Comparison of ENCODE assay signal across 28 mouse cellular contexts in genomic region chr9:86720227-86720626, GRCm38 (mm10). TPM values are rescaled to one million over a fixed set of nuclear protein-coding genes. Genes with fewer than 3 reads are reported as not detected.
DNase-seq lines count a peak whose midpoint lies in the region; ATAC-seq and TF ChIP-seq lines count a peak whose summit lies in the region.
"Had no signal": no experiment of that assay in that cellular context is flagged by ENCODE, and none has a peak within 500 bp of the region (broad histone marks: within the 10 kb centered on the region; RNA-seq: fewer than 3 reads in every experiment).

No protein-coding gene starts in this region.

- intact Hi-C loops in gastrocnemius, adult 2 months (cut with DNase I): no loop called here

- 82% methylated on average over 5 of the region's 5 CpGs for WGBS in intestine, embryonic 16.5 days
- 79% methylated on average over 5 of the region's 5 CpGs for WGBS in stomach, postnatal 0 days
- 64% methylated on average over 5 of the region's 5 CpGs for WGBS in liver, embryonic 12.5 days (ENCODE audit: insufficient replicate concordance)

- no peaks in the 10 kb centered on the region for H3K4me1 ChIP-seq in intestine, embryonic 16.5 days (ENCODE audit: control insufficient read depth, insufficient read depth, low read length)
- H3K4me1 ChIP-seq in stomach, postnatal 0 days (replicated peaks; ENCODE audit: control insufficient read depth, insufficient read depth): no peaks in the 10 kb centered on the region
- H3K4me1 ChIP-seq in liver, embryonic 12.5 days: no peaks in the 10 kb centered on the region
- H3K4me1 ChIP-seq: embryonic facial prominence, embryonic 13.5 days; embryonic facial prominence, embryonic 15.5 days; forebrain, embryonic 12.5 days had no signal

- H3K4me2 ChIP-seq in intestine, embryonic 16.5 days (ENCODE audit: low read depth, low read length): no peak overlapping the region
- no peak overlapping the region for H3K4me2 ChIP-seq in stomach, postnatal 0 days (replicated peaks; ENCODE audit: low read depth)
- H3K4me2 ChIP-seq in liver, embryonic 12.5 days: no peak overlapping the region
- H3K4me2 ChIP-seq: embryonic facial prominence, embryonic 13.5 days; embryonic facial prominence, embryonic 15.5 days; forebrain, embryonic 12.5 days had no signal

- DNase-seq in heart, adult 11 months: peak; percentile 55
- DNase-seq in heart, adult 18-20 months: no peak
- no peak for DNase-seq in stomach, postnatal 0 days (ENCODE audit: low spot score)
- DNase-seq in gastrocnemius, adult 2 months: no peak
- DNase-seq: adrenal gland, adult 2 months; adrenal gland, postnatal 10 days; adrenal gland, postnatal 25 days; B cell, adult 2 months; cerebellum, adult 11 months; cerebellum, adult 18-20 months; cerebellum, adult 8-10 months; cerebellum, adult 9-11 months; cerebellum, postnatal 14 days; cerebellum, postnatal 36 days; embryo, embryonic 11 days had no signal

- H3K4me3 ChIP-seq in intestine, embryonic 16.5 days (ENCODE audit: low read length): no peak overlapping the region
- no peak overlapping the region for H3K4me3 ChIP-seq in stomach, postnatal 0 days (ENCODE audit: low read depth, low read length)
- H3K4me3 ChIP-seq in gastrocnemius, adult 2 months: no peak overlapping the region
- no peak overlapping the region for H3K4me3 ChIP-seq in liver, embryonic 12.5 days
- H3K4me3 ChIP-seq: embryonic facial prominence, embryonic 13.5 days; embryonic facial prominence, embryonic 15.5 days; erythroblast, embryonic 14.5 days; forebrain, embryonic 10.5 days; forebrain, embryonic 12.5 days had no signal

- ATAC-seq in intestine, embryonic 16.5 days: peak; percentile 43; the same call in 1 of the 2 replicates
- ATAC-seq in stomach, postnatal 0 days (ENCODE audit: low FRiP score, low TSS enrichment): peak; percentile 40; the same call in 1 of the 2 replicates
- no peak for ATAC-seq in liver, embryonic 12.5 days
- ATAC-seq: CD4-positive, CD25-positive, alpha-beta regulatory T cell, adult 4 months; forebrain, embryonic 14.5 days; forebrain, embryonic 16.5 days had no signal

- H3K9ac ChIP-seq in intestine, embryonic 16.5 days (ENCODE audit: low read depth, low read length): no peak overlapping the region
- no peak overlapping the region for H3K9ac ChIP-seq in stomach, postnatal 0 days (ENCODE audit: low read length)
- H3K9ac ChIP-seq in liver, embryonic 12.5 days: no peak overlapping the region
- H3K9ac ChIP-seq: embryonic facial prominence, embryonic 13.5 days; embryonic facial prominence, embryonic 15.5 days; forebrain, embryonic 12.5 days had no signal

- no peak for TF ChIP-seq EP300 in stomach, postnatal 0 days (optimal IDR thresholded peaks at IDR 0.05)

- no peaks in the 10 kb centered on the region for H3K9me3 ChIP-seq in intestine, embryonic 16.5 days (ENCODE audit: control insufficient read depth, low read length)
- H3K9me3 ChIP-seq in stomach, postnatal 0 days (ENCODE audit: control insufficient read depth, low read length): no peaks in the 10 kb centered on the region
- H3K9me3 ChIP-seq in liver, embryonic 12.5 days (replicated peaks): no peaks in the 10 kb centered on the region
- H3K9me3 ChIP-seq: embryonic facial prominence, embryonic 13.5 days; embryonic facial prominence, embryonic 15.5 days; forebrain, embryonic 10.5 days; forebrain, embryonic 12.5 days; G1E had no signal

- H3K36me3 ChIP-seq in intestine, embryonic 16.5 days (ENCODE audit: control insufficient read depth, insufficient read depth, low read length): no peaks in the 10 kb centered on the region
- no peaks in the 10 kb centered on the region for H3K36me3 ChIP-seq in stomach, postnatal 0 days (ENCODE audit: control insufficient read depth, insufficient read depth, low read length)
- H3K36me3 ChIP-seq in liver, embryonic 12.5 days: no peaks in the 10 kb centered on the region
- H3K36me3 ChIP-seq: embryonic facial prominence, embryonic 13.5 days; embryonic facial prominence, embryonic 15.5 days; forebrain, embryonic 10.5 days; forebrain, embryonic 12.5 days; G1E had no signal

- no peak for TF ChIP-seq CTCF in stomach, postnatal 0 days (IDR thresholded peaks at IDR 0.05; ENCODE audit: low read depth)
- TF ChIP-seq CTCF in gastrocnemius, adult 2 months (IDR thresholded peaks at IDR 0.05): no peak

- H3K27ac ChIP-seq in intestine, embryonic 16.5 days (ENCODE audit: low read length): no peak overlapping the region
- no peak overlapping the region for H3K27ac ChIP-seq in stomach, postnatal 0 days (replicated peaks)
- no peak overlapping the region for H3K27ac ChIP-seq in gastrocnemius, adult 2 months
- no peak overlapping the region for H3K27ac ChIP-seq in liver, embryonic 12.5 days
- H3K27ac ChIP-seq: embryonic facial prominence, embryonic 13.5 days; embryonic facial prominence, embryonic 15.5 days; forebrain, embryonic 10.5 days; forebrain, embryonic 12.5 days had no signal

- H3K27me3 ChIP-seq in intestine, embryonic 16.5 days (replicated peaks; ENCODE audit: control insufficient read depth, insufficient read depth, low read length): no peaks in the 10 kb centered on the region
- H3K27me3 ChIP-seq in stomach, postnatal 0 days (ENCODE audit: control insufficient read depth, insufficient read depth, low read length): no peaks in the 10 kb centered on the region
- no peaks in the 10 kb centered on the region for H3K27me3 ChIP-seq in liver, embryonic 12.5 days (replicated peaks)
- H3K27me3 ChIP-seq: CH12.LX; embryonic facial prominence, embryonic 13.5 days; embryonic facial prominence, embryonic 15.5 days; forebrain, embryonic 12.5 days had no signal

RNA-seq across cellular contexts. Expression of gene Prss35, which starts 23.2 kb away (rescaled TPM):
- total RNA-seq in heart, adult 18-20 months (2021): under 1 TPM in 1 of 2 experiments, not detected in 1; 0.10 TPM
- polyA plus RNA-seq in intestine, embryonic 16.5 days (2015; fragmentation: Nextera tagmentation; extraction: Ambion mirVana): 15.2 and 16.0 TPM in 2 replicates
- 3.9 and 4.6 TPM in 2 replicates for polyA plus RNA-seq in stomach, postnatal 0 days (2015; fragmentation: Nextera tagmentation; extraction: Ambion mirVana)
- total RNA-seq in gastrocnemius, adult 2 months (2021): under 1 TPM in 1 of 2 experiments, not detected in 1; 0.11 TPM
- polyA plus RNA-seq in liver, embryonic 12.5 days (2016; fragmentation: Nextera tagmentation; extraction: Ambion mirVana): 0.58 and 1.3 TPM in 2 replicates
- total RNA-seq: CH12.LX; common myeloid progenitor, adult 5-6 weeks had no signal
- polyA plus RNA-seq: CD4-positive, CD25-positive, alpha-beta regulatory T cell, adult 4 months; erythroblast, embryonic 14.5 days; G1E had no signal

RNA-seq across cellular contexts. Expression of gene Me1, which starts 24.5 kb away (rescaled TPM):
- 100 to 1,000 TPM; 116 to 138 TPM for total RNA-seq in heart, adult 18-20 months (2021)
- 23.5 and 23.9 TPM in 2 replicates for polyA plus RNA-seq in intestine, embryonic 16.5 days (2015; fragmentation: Nextera tagmentation; extraction: Ambion mirVana)
- polyA plus RNA-seq in stomach, postnatal 0 days (2015; fragmentation: Nextera tagmentation; extraction: Ambion mirVana): 171 and 189 TPM in 2 replicates
- total RNA-seq in gastrocnemius, adult 2 months (2021): 100 to 1,000 TPM; 127 to 221 TPM
- 4.5 and 5.2 TPM in 2 replicates for polyA plus RNA-seq in liver, embryonic 12.5 days (2016; fragmentation: Nextera tagmentation; extraction: Ambion mirVana)
- polyA plus RNA-seq: CD4-positive, CD25-positive, alpha-beta regulatory T cell, adult 4 months had no signal
